Mouse (Mus musculus): ENCODE data around the gene Wtip.
"Not testable (repeated sequence)": the region's sequence is repeated elsewhere in the genome, so short reads cannot be mapped to it uniquely, and the experiment has no call there.

Wtip gene

DNA sequence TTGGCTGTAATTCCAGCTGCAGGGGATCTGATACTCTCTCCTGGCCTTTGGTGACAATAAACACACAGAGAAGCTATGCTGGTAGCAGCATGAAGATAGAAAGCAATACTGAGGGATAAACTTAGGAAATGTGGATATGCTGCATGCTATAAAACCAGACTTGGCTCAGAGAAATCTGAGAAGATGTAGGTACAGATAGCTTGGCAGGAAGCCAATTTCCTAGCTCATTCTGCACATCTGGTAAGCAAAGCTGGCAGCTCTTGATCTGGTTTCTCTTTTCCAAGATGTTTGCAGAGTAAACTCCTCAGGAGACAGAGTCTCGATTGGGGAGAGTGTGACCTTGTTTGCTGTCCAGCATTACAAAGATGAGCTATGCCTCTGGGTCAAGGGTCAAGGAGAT, 12.4 kb downstream of the Wtip start:
- DNase-seq (ENCODE audit: extremely low read depth, low read depth), result not testable (repeated sequence)

DNA sequence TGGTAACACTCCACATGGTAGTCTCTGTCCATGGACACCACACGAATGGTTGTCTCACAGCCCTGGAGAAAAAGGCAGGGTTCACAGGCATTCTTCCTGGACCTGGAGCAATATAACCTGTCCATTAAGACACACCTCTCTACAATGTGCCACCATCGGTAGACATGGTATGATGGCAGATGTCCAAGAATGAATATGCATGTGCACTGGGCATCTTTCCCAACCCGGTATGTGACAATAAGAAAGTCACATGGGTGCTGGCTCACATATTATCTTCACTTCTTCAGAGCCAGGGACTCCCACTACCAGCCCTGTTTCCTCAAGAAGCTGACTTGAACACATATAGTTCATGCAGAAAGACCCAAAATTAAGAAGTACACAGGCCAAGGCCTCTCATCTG, 16.5 kb downstream of the Wtip start:
- DNase-seq (ENCODE audit: extremely low read depth, low read depth), result no peak

DNA sequence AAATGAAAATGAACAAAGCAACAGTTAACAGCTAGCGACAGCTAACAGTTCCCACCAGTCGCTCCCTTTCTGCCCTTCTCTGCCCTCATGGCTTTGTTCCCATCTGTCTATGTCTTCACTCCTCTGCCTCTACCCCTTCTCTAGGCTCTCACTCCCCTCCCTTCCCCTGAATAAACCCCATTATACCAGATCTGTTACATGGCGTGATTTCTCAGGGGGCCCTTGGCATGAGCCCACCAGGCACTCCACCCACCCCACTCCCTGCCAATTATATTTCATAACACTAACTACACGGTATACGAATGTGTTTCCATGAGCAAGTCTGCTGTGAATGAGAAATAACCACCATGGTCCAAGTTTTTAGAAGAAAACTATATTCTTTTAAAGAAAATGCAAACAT, 23.9 kb downstream of the Wtip start:
- DNase-seq (ENCODE audit: extremely low read depth, low read depth), result no peak

DNA sequence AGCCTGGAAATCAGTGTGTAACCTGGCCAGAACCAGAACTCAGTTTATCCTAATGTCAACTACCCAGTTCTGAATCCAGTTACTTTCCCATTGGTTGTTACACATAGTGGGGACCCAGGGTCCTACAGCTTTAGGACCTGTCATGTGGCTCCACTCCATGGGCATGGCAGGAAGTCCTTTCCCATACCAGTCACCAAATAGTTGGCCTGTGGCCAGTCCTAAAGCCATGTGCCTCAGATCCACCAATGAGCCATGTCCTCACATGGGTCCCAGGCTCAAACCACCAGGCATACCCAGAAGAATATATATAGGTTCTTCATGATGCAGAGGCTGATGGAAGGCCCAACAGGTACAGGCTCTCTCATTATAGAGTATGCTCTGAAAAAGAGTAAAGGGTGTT, 31.8 kb downstream of the Wtip start:
- DNase-seq (ENCODE audit: extremely low read depth, low read depth), result no peak

DNA sequence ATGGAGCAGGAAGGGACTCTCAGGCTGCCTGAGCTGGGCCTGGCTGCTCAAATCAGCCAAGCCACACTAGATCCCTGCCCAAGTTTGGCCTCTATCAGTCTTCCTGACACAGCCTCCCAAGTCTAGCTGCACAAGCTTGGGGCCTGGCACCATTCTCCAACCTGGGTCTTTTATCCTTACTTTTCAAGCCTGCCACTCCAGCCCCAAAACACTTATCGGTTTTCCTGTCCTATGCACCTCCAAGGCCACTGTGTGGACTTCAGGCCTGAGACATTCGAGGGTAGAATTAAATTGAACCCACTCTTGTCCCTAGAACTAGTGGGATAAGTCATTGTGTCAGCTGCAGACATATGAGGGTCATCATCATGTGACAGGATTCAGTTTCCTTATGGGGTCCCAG, 33.1 kb downstream of the Wtip start:
- DNase-seq (ENCODE audit: extremely low read depth, low read depth), result no peak

DNA sequence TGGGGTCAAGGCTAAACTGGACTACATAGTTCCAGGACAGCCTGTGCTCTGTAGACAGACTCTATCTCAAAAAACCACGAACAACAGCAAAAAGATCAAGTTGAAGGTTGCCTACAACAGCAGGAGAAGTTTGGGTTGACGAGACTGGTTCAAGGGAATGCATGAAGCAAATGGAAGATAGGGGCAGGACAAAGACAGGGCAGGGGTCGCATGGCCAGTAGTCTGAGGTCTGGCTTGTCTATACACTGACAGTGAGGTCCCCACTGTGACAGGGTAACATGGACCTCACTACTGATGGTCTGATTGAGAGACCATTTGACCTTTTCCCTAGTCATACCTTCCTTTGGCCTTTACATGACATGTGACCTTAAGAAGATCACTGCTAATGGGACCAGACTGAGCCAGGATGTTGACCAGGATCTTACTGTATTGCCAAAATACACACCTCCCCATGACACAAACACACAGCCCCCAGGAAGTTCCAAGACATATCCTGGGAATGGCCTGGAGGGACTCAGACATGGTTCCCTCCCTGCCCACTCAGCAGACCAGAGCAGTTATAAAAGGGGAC, 38.1 kb downstream of the Wtip start, which contains the start of gene Scgb1b30:
Gene Scgb1b30, plus strand, starts transcription at position 521 of the 571 bp plus-strand sequence.
- DNase-seq (ENCODE audit: extremely low read depth, low read depth), result no peak

DNA sequence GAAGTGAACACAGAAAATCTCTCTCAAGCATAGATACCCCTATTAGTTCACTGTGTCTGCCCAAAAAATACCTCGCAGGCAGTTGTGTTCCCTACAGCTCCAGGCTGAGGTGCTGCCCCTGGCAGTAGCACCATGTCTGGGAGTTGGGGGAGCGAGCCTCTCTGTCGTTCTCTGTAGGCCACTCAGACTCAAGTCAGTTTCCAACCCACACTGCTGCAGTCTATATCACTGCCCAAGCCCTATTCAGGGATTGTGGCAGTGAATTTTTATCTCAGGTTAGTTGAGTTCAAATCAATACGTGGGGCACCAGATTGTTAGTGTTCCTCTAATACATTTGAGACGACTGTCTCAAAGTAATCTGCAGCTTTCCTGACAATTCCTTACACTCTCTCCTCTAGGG, 64.9 kb downstream of the Wtip start:
- DNase-seq (ENCODE audit: extremely low read depth, low read depth), result not testable (repeated sequence)

Measured in MEL-GATA-1-ER (cell line).